Mouse (Mus musculus): ENCODE measurements around the gene Dus1l. TPM values are rescaled to one million over a fixed set of nuclear protein-coding genes. Genes with fewer than 3 reads are reported as not detected.

Gene Dus1l
- polyA plus RNA-seq, 1 experiment from 2014 or later, result 42.2 TPM

DNA sequence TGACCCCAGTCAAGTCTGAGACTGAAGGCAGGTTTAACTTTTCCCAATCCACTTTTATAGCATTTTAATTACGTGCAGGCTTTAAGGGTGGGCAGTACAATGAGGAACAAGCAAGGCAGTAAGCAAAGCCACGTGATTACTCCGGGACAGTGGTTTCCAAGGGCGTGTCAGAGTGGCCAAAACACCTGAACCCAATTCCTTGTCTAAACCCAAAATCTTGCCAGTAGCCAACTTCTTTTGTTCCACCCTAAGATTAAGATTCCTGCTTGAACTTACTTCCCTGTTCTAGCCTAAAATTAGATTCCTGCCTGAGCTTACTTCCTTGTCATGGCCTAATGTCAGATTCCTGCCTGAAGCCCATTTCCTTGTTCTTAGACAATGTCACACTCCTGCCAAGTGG is 48.2 kb downstream of the Dus1l start:
- Histone ChIP-seq H3K9me3 (replicated peaks; ENCODE audit: control insufficient read depth, low read length, poor library complexity, severe bottlenecking) (no peaks in the 10 kb centered on the region), H3K9ac (ENCODE audit: low read depth, low read length) (no peak overlapping the region), H3K36me3 (ENCODE audit: control insufficient read depth, insufficient read depth, low read length) (no peaks in the 10 kb centered on the region), H3K27me3 (ENCODE audit: control insufficient read depth, insufficient read depth, low read depth, low read length) (no peaks in the 10 kb centered on the region), H3K4me2 (ENCODE audit: low read length) (no peak overlapping the region), H3K4me3 (ENCODE audit: low read depth, low read length) (no peak overlapping the region), H3K27ac (ENCODE audit: low read length) (no peak overlapping the region), H3K4me1 (ENCODE audit: control insufficient read depth, insufficient read depth, low read length) (no peaks in the 10 kb centered on the region)
- no peak for ATAC-seq
- 80% methylated on average over 4 of the region's 4 CpGs for WGBS

- H3K9me3 ChIP-seq (replicated peaks; ENCODE audit: control insufficient read depth, low read length, poor library complexity, severe bottlenecking), result no peaks in the 10 kb centered on the region
- no peak overlapping the region for H3K27ac ChIP-seq (ENCODE audit: low read length)
- no peak for ATAC-seq
Observed at GRCm38 (mm10) chr11:120744121-120744701, 52.0 kb downstream of the Dus1l start.

GRCm38 (mm10) chr11:120740981-120741380 is 55.2 kb downstream of the Dus1l start:
- Histone ChIP-seq H3K4me1 (ENCODE audit: control insufficient read depth, insufficient read depth, low read length) (no peaks in the 10 kb centered on the region), H3K4me3 (ENCODE audit: low read depth, low read length) (no peak overlapping the region), H3K9ac (ENCODE audit: low read depth, low read length) (no peak overlapping the region), H3K9me3 (replicated peaks; ENCODE audit: control insufficient read depth, low read length, poor library complexity, severe bottlenecking) (no peaks in the 10 kb centered on the region), H3K36me3 (ENCODE audit: control insufficient read depth, insufficient read depth, low read length) (no peaks in the 10 kb centered on the region), H3K27me3 (ENCODE audit: control insufficient read depth, insufficient read depth, low read depth, low read length) (no peaks in the 10 kb centered on the region), H3K4me2 (ENCODE audit: low read length) (no peak overlapping the region), H3K27ac (ENCODE audit: low read length) (no peak overlapping the region)
- WGBS, result 90% methylated on average over 5 of the region's 5 CpGs
- ATAC-seq, result no peak

More at GRCm38 (mm10) chr11:120744121-120744701, 52.0 kb downstream of the Dus1l start:
- Histone ChIP-seq H3K36me3 (ENCODE audit: control insufficient read depth, insufficient read depth, low read length) (no peaks in the 10 kb centered on the region), H3K27me3 (ENCODE audit: control insufficient read depth, insufficient read depth, low read depth, low read length) (no peaks in the 10 kb centered on the region), H3K4me1 (ENCODE audit: control insufficient read depth, insufficient read depth, low read length) (no peaks in the 10 kb centered on the region), H3K9ac (ENCODE audit: low read depth, low read length) (no peak overlapping the region), H3K4me2 (ENCODE audit: low read length) (no peak overlapping the region), H3K4me3 (ENCODE audit: low read depth, low read length) (no peak overlapping the region)
- WGBS, result 79% methylated on average over 7 of the region's 7 CpGs

Other genes with a start within 250 kb of the Dus1l start
- 232 and 233 TPM in 2 replicates for gene Mcrip1, start 246.7 kb downstream of the Dus1l start, polyA plus RNA-seq (2015; fragmentation: Nextera tagmentation; extraction: Ambion mirVana)
- not detected in 2 replicates for gene Ppp1r27, start 245.3 kb downstream of the Dus1l start, polyA plus RNA-seq (2015; fragmentation: Nextera tagmentation; extraction: Ambion mirVana)
- 233 and 257 TPM in 2 replicates for gene P4hb, start 223.2 kb downstream of the Dus1l start, polyA plus RNA-seq (2015; fragmentation: Nextera tagmentation; extraction: Ambion mirVana)
- 439 and 443 TPM in 2 replicates for gene Arhgdia, start 214.8 kb downstream of the Dus1l start, polyA plus RNA-seq (2015; fragmentation: Nextera tagmentation; extraction: Ambion mirVana)
- gene Alyref, start 198.0 kb downstream of the Dus1l start, polyA plus RNA-seq (2015; fragmentation: Nextera tagmentation; extraction: Ambion mirVana), result 194 and 223 TPM in 2 replicates
- 189 and 196 TPM in 2 replicates for gene Anapc11, start 198.0 kb downstream of the Dus1l start, polyA plus RNA-seq (2015; fragmentation: Nextera tagmentation; extraction: Ambion mirVana)
- gene Npb, start 187.9 kb downstream of the Dus1l start, polyA plus RNA-seq (2015; fragmentation: Nextera tagmentation; extraction: Ambion mirVana), result not detected in 2 replicates
- 218 and 239 TPM in 2 replicates for gene Pcyt2, start 178.5 kb downstream of the Dus1l start, polyA plus RNA-seq (2015; fragmentation: Nextera tagmentation; extraction: Ambion mirVana)
- 39.3 and 46.2 TPM in 2 replicates for gene Sirt7, start 171.2 kb downstream of the Dus1l start, polyA plus RNA-seq (2015; fragmentation: Nextera tagmentation; extraction: Ambion mirVana)
- gene Mafg, start 162.8 kb downstream of the Dus1l start, polyA plus RNA-seq (2015; fragmentation: Nextera tagmentation; extraction: Ambion mirVana), result 37.5 and 39.1 TPM in 2 replicates
- gene Pycr1, start 152.6 kb downstream of the Dus1l start, polyA plus RNA-seq (2015; fragmentation: Nextera tagmentation; extraction: Ambion mirVana), result 18.1 TPM in 2 replicates
- 1.1 TPM in 2 replicates for gene Myadml2, start 148.2 kb downstream of the Dus1l start, polyA plus RNA-seq (2015; fragmentation: Nextera tagmentation; extraction: Ambion mirVana)
- 1.1 and 1.9 TPM in 2 replicates for gene Notum, start 135.2 kb downstream of the Dus1l start, polyA plus RNA-seq (2015; fragmentation: Nextera tagmentation; extraction: Ambion mirVana)
- gene Aspscr1, start 123.4 kb downstream of the Dus1l start, polyA plus RNA-seq (2015; fragmentation: Nextera tagmentation; extraction: Ambion mirVana), result 144 and 145 TPM in 2 replicates
- gene Cenpx, start 82.7 kb downstream of the Dus1l start, polyA plus RNA-seq (2015; fragmentation: Nextera tagmentation; extraction: Ambion mirVana), result 88.8 and 92.2 TPM in 2 replicates
- gene Lrrc45, start 82.5 kb downstream of the Dus1l start, polyA plus RNA-seq (2015; fragmentation: Nextera tagmentation; extraction: Ambion mirVana), result 86.6 and 87.9 TPM in 2 replicates
- gene Rac3, start 74.9 kb downstream of the Dus1l start, polyA plus RNA-seq (2015; fragmentation: Nextera tagmentation; extraction: Ambion mirVana), result 624 and 719 TPM in 2 replicates
- 5.8 and 7.0 TPM in 2 replicates for gene Dcxr, start 69.1 kb downstream of the Dus1l start, polyA plus RNA-seq (2015; fragmentation: Nextera tagmentation; extraction: Ambion mirVana)
- gene Cbr2, start 64.3 kb downstream of the Dus1l start, polyA plus RNA-seq (2015; fragmentation: Nextera tagmentation; extraction: Ambion mirVana), result 0.87 and 1.6 TPM in 2 replicates
- 1.3 and 2.8 TPM in 2 replicates for gene Hmga1b, start 33.6 kb downstream of the Dus1l start, polyA plus RNA-seq (2015; fragmentation: Nextera tagmentation; extraction: Ambion mirVana)
- 133 and 145 TPM in 2 replicates for gene Rfng, start 12.2 kb downstream of the Dus1l start, polyA plus RNA-seq (2015; fragmentation: Nextera tagmentation; extraction: Ambion mirVana)
- gene Gps1, start 12.1 kb downstream of the Dus1l start, polyA plus RNA-seq (2015; fragmentation: Nextera tagmentation; extraction: Ambion mirVana), result 270 and 288 TPM in 2 replicates
- 102 and 108 TPM in 2 replicates for gene Fasn, start 28.1 kb upstream of the Dus1l start, polyA plus RNA-seq (2015; fragmentation: Nextera tagmentation; extraction: Ambion mirVana)
- 6.8 and 7.1 TPM in 2 replicates for gene Ccdc57, start 136.5 kb upstream of the Dus1l start, polyA plus RNA-seq (2015; fragmentation: Nextera tagmentation; extraction: Ambion mirVana)
- 9.0 and 10.0 TPM in 2 replicates for gene Slc16a3, start 152.1 kb upstream of the Dus1l start, polyA plus RNA-seq (2015; fragmentation: Nextera tagmentation; extraction: Ambion mirVana)
- gene Csnk1d, start 194.9 kb upstream of the Dus1l start, polyA plus RNA-seq (2015; fragmentation: Nextera tagmentation; extraction: Ambion mirVana), result 153 and 161 TPM in 2 replicates
- gene Cd7, start 243.0 kb upstream of the Dus1l start, polyA plus RNA-seq (2015; fragmentation: Nextera tagmentation; extraction: Ambion mirVana), result not detected in 2 replicates